Mouse (Mus musculus): ENCODE results near the gene Jam2. TPM values are rescaled to one million over a fixed set of nuclear protein-coding genes. Genes with fewer than 3 reads are reported as not detected.

The Jam2 gene
- polyA plus RNA-seq, 1 experiment from 2014 or later: 8.2 TPM

DNA sequence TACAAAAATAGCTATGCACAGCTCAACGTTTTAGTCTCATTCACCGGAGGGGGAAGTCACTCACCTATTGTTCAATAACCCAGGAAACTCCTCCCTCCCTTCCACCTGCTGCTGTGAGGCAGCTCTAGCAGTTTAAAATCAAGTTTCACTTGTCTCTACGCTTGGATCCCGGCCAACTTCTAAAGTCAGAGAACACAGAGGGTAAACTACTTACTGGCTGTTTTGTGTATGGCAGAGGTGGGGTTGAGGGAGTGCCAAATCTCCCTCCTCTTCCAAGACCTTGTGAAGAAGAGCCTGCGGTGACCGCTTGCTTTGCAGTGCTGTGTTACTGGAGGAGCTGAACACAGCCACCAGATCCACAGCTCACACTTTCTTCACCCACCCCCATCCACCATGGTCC lies 51.1 kb downstream of the Jam2 start:
- H3K9me3 ChIP-seq: no peaks in the 10 kb centered on the region
- H3K9ac ChIP-seq: no peak overlapping the region
- no peak overlapping the region for H3K4me3 ChIP-seq
- no peaks in the 10 kb centered on the region for H3K27me3 ChIP-seq
- H3K36me3 ChIP-seq: peaks cover 56% of the 10 kb centered on the region
- WGBS: 81% methylated on average over 6 of the region's 6 CpGs
- no peak overlapping the region for H3K27ac ChIP-seq
- no peak overlapping the region for H3K4me2 ChIP-seq (replicated peaks)
- no peaks in the 10 kb centered on the region for H3K4me1 ChIP-seq
- no peak for ATAC-seq (ENCODE audit: insufficient number of reproducible peaks, insufficient read depth, low FRiP score, low TSS enrichment)

DNA sequence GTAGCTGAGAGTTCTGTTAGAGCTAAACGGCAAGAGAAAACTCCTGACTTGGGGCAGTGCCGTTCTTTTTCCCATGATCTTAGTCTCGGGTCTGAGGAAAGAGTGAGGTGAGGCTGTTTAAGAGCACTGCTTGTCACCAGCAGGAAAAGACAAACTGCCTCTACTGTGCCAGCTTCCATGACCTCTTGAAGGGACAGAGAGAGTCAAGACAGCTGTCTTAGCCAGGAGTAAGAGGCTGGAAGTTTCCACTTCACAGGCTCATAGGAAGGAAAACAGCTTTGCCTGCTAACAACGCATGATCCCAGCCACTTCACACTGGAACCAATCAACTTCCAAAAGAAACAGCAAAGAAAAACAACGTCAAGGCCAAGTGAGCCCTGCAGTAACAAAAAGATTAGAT lies 57.8 kb downstream of the Jam2 start:
- H3K9ac ChIP-seq: no peak overlapping the region
- 90% methylated on average over 5 of the region's 5 CpGs for WGBS
- H3K9me3 ChIP-seq: no peaks in the 10 kb centered on the region
- H3K4me2 ChIP-seq (replicated peaks): no peak overlapping the region
- H3K36me3 ChIP-seq: peaks cover 53% of the 10 kb centered on the region
- no peaks in the 10 kb centered on the region for H3K27me3 ChIP-seq
- H3K27ac ChIP-seq: no peak overlapping the region
- peaks cover 11% of the 10 kb centered on the region for H3K4me1 ChIP-seq
- H3K4me3 ChIP-seq: no peak overlapping the region
- ATAC-seq (ENCODE audit: insufficient number of reproducible peaks, insufficient read depth, low FRiP score, low TSS enrichment): no peak

DNA sequence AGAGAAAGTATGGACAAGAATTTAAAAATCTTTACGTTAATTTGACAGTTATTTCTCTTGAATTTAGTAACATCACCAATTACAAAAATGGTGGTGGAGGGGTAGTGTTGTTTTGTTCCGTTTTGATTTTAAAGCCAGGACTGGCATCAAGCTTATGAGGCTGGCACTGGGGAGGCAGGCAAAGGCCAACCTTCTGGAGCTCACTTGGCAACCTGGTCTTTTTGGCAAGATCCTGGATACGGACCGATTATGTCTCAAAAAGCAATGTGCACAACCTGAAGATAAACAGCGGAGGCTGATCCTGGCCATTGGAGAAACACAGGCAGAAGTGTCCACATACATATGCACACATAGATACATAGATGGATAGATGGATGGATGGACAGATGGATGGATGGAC lies 58.8 kb downstream of the Jam2 start:
- H3K4me2 ChIP-seq (replicated peaks): no peak overlapping the region
- peaks cover 44% of the 10 kb centered on the region for H3K36me3 ChIP-seq
- no peaks in the 10 kb centered on the region for H3K27me3 ChIP-seq
- H3K27ac ChIP-seq: no peak overlapping the region
- H3K4me3 ChIP-seq: no peak overlapping the region
- no peaks in the 10 kb centered on the region for H3K9me3 ChIP-seq
- WGBS: 96% methylated on average over 5 of the region's 5 CpGs
- ATAC-seq (ENCODE audit: insufficient number of reproducible peaks, insufficient read depth, low FRiP score, low TSS enrichment): no peak
- H3K4me1 ChIP-seq: peaks cover 14% of the 10 kb centered on the region
- H3K9ac ChIP-seq: no peak overlapping the region

DNA sequence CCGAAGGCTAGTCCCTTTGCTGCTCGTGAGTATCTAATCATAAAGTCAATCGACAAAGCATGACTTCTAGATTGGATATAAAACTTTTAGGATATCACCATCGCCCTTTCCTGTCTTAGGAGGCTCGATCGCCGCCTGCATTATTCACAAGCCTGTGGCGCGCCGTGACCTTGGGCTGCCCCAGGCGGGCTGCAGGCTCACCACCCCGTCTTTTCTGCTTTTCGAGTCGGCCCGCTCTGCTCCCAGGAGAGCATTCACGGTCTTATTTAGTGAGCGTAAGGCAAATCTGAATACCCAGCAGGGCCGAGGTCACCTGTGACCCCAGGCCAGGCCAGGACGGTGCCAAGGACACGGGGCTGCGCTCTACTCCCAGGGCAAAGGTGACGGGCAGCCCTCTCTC lies 60.4 kb downstream of the Jam2 start:
- peaks cover 14% of the 10 kb centered on the region for H3K4me1 ChIP-seq
- no peaks in the 10 kb centered on the region for H3K27me3 ChIP-seq
- H3K4me3 ChIP-seq: peak overlapping the region; percentile 92
- H3K27ac ChIP-seq: peak overlapping the region; percentile 96
- no peak; the same call in 1 of the 2 replicates for ATAC-seq (ENCODE audit: insufficient number of reproducible peaks, insufficient read depth, low FRiP score, low TSS enrichment)
- peak overlapping the region; percentile 72 for H3K4me2 ChIP-seq (replicated peaks)
- H3K36me3 ChIP-seq: peaks cover 36% of the 10 kb centered on the region
- H3K9ac ChIP-seq: peak overlapping the region; percentile 95
- 1% methylated on average over 22 of the region's 22 CpGs for WGBS
- H3K9me3 ChIP-seq: no peaks in the 10 kb centered on the region

DNA sequence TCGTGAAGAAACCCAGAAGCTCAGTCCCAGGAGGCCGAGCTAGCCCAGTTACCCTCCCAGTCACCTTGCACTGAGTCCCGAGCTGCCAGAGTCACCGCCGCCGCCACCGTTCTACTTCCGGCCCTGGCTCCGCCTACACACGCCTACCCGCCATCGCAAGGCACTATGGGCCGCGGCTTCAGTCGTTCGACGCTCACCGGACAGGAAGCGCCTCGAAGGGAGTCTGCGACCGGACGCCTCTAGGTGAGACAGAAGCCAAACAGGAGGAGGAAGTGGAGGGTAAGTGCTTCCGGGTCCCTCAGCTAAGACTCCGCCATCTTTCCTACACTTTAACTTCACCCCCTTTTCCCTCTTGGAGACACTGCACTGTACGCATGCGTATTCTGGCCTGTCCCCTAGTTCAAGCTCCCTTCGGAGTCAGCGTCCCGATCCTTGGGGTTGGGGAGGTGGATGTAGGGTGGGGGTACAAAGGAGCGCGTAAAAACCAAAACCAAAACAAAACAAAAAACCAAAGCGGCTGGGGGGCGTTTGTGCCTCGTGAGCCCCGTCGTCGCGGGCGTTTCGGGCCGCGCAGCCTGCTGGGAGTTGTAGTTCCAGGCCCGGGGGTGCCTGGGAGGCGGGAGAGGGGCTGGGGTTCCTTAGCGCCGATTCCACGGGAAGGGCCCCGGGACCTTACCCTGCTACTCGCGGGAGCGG lies 61.0 kb downstream of the Jam2 start, which contains the start of gene Gabpa:
TSS of gene Gabpa (plus strand) at position 181 of the 696 bp plus-strand sequence.
- under 1% methylated on average over 52 of the region's 52 CpGs for WGBS
- peak; percentile 96 for ATAC-seq (ENCODE audit: insufficient number of reproducible peaks, insufficient read depth, low FRiP score, low TSS enrichment)

DNA sequence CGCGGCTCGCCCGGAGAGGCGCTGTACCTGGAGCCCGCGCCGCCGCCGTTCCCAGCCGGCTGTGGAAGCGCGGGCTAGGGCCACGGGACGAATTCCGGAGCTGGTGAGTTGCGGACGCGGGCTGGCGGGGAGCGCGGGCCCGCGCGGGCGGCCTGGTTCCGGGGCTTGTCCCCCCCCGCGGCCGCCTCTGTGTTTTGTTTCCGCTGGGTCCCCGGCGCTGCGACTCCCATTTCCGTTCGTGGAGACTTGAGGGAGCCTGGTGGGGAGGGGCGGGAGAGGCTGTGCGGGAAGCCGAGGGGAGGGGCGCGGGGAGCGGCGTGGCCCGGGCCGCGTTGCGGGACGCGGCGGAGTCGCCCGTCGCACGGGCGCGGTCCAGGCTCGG lies 61.5 kb downstream of the Jam2 start, which contains the start of gene Atp5j:
TSS of gene Atp5j (minus strand) at position 185 of the 382 bp plus-strand sequence.
- ATAC-seq (ENCODE audit: insufficient number of reproducible peaks, insufficient read depth, low FRiP score, low TSS enrichment): peak; percentile 57
- no peaks in the 10 kb centered on the region for H3K27me3 ChIP-seq

More for the DNA sequence above, 61.0 kb downstream of the Jam2 start, which contains the start of gene Gabpa:
- H3K36me3 ChIP-seq: peaks cover 33% of the 10 kb centered on the region
- no peaks in the 10 kb centered on the region for H3K9me3 ChIP-seq
- H3K4me2 ChIP-seq (replicated peaks): peak within 1 kb of the TSS; percentile 72
- peak within 1 kb of the TSS; percentile 95 for H3K9ac ChIP-seq
- peak within 1 kb of the TSS; percentile 96 for H3K27ac ChIP-seq
- peaks cover 14% of the 10 kb centered on the region for H3K4me1 ChIP-seq
- peak within 1 kb of the TSS; percentile 92 for H3K4me3 ChIP-seq
- H3K27me3 ChIP-seq: no peaks in the 10 kb centered on the region

DNA sequence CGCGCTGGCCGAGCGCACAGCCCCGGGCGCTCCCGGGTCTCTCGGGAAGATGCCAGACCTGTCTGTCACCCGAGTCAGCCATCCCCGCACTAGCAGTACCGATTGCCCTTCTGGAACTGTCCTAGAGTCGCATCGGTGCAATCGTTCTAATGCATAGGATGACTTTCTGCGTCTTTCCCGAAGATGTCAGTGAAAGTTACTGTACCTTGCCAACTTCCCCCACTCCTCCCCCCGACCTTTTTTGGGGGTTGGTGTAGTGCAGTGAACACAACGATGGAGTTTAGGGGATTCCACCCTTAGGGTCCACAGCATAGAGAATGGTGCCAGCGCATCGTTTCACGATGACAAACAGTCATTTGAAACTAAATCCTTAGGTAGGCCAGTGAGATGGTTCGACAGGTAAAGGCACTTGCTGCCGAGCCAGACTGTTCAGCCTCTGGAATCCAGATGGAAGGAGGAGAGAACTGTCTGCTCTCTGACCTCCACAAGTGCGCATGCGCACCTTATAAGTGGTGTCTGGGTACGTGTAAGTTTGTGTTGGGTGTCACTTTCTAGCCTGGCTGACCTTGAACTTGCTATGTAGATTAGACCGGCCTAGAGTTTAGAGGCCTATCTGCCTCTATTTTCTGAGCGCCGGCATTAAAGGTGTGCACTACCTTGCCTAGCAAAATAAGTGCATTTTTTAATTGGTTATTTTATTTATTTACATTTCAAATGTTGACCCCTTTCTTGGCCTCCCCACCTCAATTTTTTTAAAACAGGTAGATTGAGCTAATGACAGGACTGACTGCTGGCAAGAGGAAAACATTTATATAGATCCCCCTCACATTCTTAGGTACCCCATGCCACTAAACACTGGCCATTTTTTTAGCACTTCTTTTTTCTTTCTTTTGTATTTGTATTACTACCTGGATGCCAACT lies 62.2 kb downstream of the Jam2 start:
- H3K4me1 ChIP-seq: peaks cover 14% of the 10 kb centered on the region
- peak overlapping the region; percentile 96 for H3K27ac ChIP-seq
- H3K4me2 ChIP-seq (replicated peaks): peak overlapping the region; percentile 72
- no peaks in the 10 kb centered on the region for H3K27me3 ChIP-seq
- peak overlapping the region; percentile 92 for H3K4me3 ChIP-seq
- H3K9me3 ChIP-seq: no peaks in the 10 kb centered on the region
- peaks cover 25% of the 10 kb centered on the region for H3K36me3 ChIP-seq
- peak; percentile 12; the same call in 1 of the 2 replicates for ATAC-seq (ENCODE audit: insufficient number of reproducible peaks, insufficient read depth, low FRiP score, low TSS enrichment)
- H3K9ac ChIP-seq: peak overlapping the region; percentile 95
- WGBS: 7% methylated on average over 29 of the region's 29 CpGs

More for the DNA sequence above, 61.5 kb downstream of the Jam2 start, which contains the start of gene Atp5j:
- peak within 1 kb of the TSS; percentile 96 for H3K27ac ChIP-seq
- no peaks in the 10 kb centered on the region for H3K9me3 ChIP-seq
- H3K4me3 ChIP-seq: peak within 1 kb of the TSS; percentile 92
- peaks cover 14% of the 10 kb centered on the region for H3K4me1 ChIP-seq
- peak within 1 kb of the TSS; percentile 72 for H3K4me2 ChIP-seq (replicated peaks)
- WGBS: under 1% methylated on average over 44 of the region's 57 CpGs
- H3K36me3 ChIP-seq: peaks cover 31% of the 10 kb centered on the region
- peak within 1 kb of the TSS; percentile 95 for H3K9ac ChIP-seq

DNA sequence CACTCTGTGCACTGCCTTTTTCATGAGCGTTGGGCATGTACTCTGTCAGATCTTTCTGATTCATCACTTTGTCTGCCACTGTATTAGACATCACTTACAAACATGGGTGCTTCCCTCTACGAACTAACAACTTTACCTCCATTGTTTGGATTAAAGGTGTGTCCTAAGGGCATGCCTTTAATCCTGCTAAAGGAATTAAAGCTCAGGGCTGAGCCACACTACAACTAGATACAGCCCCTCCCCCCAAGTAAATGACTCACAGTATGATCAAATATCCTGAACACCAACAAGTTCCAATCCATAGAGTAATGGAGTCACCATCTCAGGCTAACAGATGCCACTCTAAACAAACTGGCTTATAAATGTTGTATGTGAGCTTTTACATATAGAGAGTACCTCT lies 64.7 kb downstream of the Jam2 start:
- H3K27me3 ChIP-seq: no peaks in the 10 kb centered on the region
- WGBS: 72% methylated on average over 2 of the region's 2 CpGs

DNA sequence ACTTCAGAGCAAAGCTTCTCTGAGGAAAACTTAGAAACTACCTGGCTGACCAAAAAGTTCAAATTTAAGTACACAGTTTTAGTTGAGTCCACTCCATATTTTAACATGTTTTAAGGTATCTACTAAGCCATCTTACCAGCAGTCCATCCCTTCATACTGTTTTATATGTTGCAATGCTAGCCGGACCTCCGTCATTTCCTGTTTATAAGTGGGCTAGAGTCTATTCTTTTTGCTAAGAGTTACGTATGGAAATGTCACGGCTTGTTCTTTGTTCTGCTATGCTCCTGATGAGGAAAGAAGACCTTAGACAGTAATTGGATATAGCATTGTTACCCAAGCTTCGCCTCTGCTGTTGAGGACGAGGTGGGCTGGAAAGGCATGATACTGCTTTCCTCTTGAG lies 79.6 kb downstream of the Jam2 start:
- H3K4me1 ChIP-seq: no peaks in the 10 kb centered on the region
- peaks cover 64% of the 10 kb centered on the region for H3K36me3 ChIP-seq
- H3K27ac ChIP-seq: no peak overlapping the region
- 92% methylated on average over 6 of the region's 6 CpGs for WGBS
- ATAC-seq (ENCODE audit: insufficient number of reproducible peaks, insufficient read depth, low FRiP score, low TSS enrichment): no peak
- H3K9ac ChIP-seq: no peak overlapping the region
- H3K4me2 ChIP-seq (replicated peaks): no peak overlapping the region
- no peaks in the 10 kb centered on the region for H3K9me3 ChIP-seq
- H3K27me3 ChIP-seq: no peaks in the 10 kb centered on the region
- H3K4me3 ChIP-seq: no peak overlapping the region

More for the DNA sequence above, 64.7 kb downstream of the Jam2 start:
- H3K4me3 ChIP-seq: no peak overlapping the region
- peaks cover 17% of the 10 kb centered on the region for H3K36me3 ChIP-seq
- ATAC-seq (ENCODE audit: insufficient number of reproducible peaks, insufficient read depth, low FRiP score, low TSS enrichment): no peak
- H3K9me3 ChIP-seq: no peaks in the 10 kb centered on the region
- H3K4me1 ChIP-seq: peaks cover 14% of the 10 kb centered on the region
- H3K27ac ChIP-seq: no peak overlapping the region
- H3K4me2 ChIP-seq (replicated peaks): no peak overlapping the region
- H3K9ac ChIP-seq: no peak overlapping the region

DNA sequence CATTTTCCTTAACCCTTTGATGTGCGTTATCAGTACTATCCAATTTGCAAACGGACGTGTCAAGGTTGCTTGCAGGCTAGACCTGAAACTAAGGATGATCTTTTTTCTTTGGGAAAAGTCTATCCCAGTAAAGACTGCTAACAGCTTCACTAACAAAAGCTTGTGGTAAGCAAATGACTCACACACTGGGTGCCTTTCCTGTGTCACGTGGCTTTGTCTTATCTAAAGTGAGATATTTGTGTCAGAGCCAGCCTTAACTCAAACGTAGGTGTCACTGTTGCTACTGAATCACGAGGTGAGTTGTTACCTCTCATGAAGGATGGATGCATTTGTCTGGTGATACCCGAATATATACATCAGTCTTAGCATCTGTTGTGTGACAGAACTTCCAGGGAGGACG lies 90.7 kb downstream of the Jam2 start:
- WGBS: 90% methylated on average over 8 of the region's 8 CpGs
- no peak for ATAC-seq (ENCODE audit: insufficient number of reproducible peaks, insufficient read depth, low FRiP score, low TSS enrichment)
- H3K36me3 ChIP-seq: peaks cover 34% of the 10 kb centered on the region
- no peaks in the 10 kb centered on the region for H3K9me3 ChIP-seq
- no peaks in the 10 kb centered on the region for H3K4me1 ChIP-seq
- no peak overlapping the region for H3K27ac ChIP-seq
- H3K4me3 ChIP-seq: no peak overlapping the region
- H3K4me2 ChIP-seq (replicated peaks): no peak overlapping the region
- no peak overlapping the region for H3K9ac ChIP-seq
- no peaks in the 10 kb centered on the region for H3K27me3 ChIP-seq

DNA sequence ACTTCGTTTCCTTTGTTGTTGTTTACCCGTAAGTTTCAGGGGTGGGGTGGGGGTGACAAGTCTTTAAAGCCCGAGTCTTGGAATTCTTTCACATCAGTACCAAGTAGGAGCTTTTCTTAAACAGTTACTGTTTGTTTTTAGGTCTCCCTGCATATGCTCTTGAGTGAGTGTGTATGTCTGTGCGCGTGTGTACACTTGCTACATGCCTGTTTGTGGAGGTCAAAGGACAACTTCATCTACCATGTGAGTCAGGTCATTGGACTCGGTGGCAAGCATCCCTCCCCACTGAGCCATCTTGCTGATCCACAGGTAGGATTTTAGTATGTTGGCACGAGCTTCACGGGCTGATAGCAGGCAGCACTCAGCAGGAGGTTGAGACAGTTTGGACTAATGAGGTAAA lies 99.9 kb downstream of the Jam2 start:
- no peak for ATAC-seq (ENCODE audit: insufficient number of reproducible peaks, insufficient read depth, low FRiP score, low TSS enrichment)
- Histone ChIP-seq H3K36me3 (no peaks in the 10 kb centered on the region), H3K4me3 (no peak overlapping the region), H3K27ac (no peak overlapping the region), H3K9ac (no peak overlapping the region), H3K9me3 (no peaks in the 10 kb centered on the region), H3K27me3 (no peaks in the 10 kb centered on the region), H3K4me1 (no peaks in the 10 kb centered on the region), H3K4me2 (replicated peaks) (no peak overlapping the region)
- WGBS: 80% methylated on average over 8 of the region's 8 CpGs

Measured in embryonic facial prominence, embryonic 12.5 days (tissue).